Mouse (Mus musculus) NIH3T3 (cell line): Measurements from ENCODE around the gene Elk3.

ENCODE experiments used
- DNase-seq: peaks from one replicate; pipeline ENCODE4 v3.0.0-alpha.2; 2012; ENCODE audit warnings: low read depth

The Elk3 gene

DNA sequence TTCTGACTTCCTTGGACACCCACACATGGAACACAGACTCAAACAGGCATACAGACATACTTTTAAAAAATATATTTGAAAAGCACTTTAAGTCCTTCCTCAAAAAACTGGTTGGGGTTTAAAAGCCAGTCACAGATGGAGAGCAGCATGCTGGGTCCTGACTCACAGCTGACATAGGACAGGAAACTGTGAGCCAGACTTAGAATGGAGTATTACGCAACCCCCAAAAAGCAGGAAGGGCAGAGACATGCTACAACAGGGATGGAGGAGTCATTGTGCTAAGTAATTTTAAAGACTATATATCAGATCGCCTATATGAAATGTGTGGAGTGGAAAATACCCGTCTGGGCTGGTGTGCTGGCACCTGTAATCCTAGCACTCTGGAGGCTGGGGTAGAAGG lies 42.6 kb downstream of the Elk3 start:
- no peak for DNase-seq

DNA sequence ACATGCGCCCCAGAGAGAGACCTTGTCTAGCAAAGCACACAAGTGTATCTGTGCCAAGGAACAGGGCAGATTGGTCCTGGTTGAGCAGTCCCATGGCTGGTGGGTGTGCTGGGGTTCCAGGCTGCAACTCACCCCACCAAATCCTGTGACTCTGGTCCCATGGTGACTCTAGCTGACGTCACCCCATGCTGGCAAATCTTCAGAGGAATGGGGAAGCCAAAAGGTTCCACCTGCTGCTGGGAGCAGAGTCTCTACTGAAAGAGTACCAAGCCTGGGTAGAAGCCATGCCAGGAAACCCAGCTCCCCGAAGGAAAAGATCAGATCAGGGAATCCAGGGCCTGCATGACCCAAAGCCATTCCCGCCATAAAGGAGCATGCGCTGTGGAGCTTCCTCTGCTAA lies 43.4 kb downstream of the Elk3 start:
- DNase-seq: no peak

DNA sequence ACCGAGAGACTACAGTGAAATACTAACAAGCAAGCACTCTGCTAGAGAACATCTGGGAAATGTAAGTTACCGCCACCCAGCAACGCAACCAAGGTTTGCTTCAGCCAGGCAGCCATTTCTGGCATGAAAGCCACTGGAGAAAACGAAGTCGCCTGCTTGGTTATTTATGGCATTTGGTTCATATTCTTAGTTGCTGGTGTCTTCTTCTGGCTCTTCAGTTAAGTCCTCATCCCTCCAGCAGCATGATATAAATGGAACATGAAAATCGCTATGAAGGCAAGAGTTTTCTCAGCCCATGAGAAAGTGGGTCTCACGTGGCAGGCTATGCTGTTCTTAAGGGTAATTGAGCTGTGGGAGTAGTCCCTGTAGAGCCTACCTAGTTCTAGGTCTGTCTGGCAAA lies 44.4 kb downstream of the Elk3 start:
- no peak for DNase-seq

DNA sequence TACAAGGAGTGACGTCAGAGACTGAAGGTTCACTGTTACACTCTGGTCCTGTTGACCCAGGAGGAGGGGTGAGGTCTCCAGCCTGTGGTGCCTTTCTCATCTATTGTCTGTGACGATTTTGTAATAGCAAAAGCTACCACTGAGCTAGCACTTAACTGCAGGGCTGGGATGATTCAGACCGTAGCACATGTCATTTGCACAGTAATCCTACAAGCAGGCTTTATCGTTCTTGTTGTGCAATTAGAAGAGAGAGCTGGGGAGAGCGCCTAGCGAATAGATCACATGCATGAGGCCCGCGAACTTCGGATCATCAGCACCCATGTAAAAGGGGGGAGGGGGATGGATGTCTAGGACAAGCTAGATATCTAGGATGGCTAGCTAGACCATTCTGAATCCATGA lies 45.1 kb downstream of the Elk3 start:
- peak; percentile 17 for DNase-seq

DNA sequence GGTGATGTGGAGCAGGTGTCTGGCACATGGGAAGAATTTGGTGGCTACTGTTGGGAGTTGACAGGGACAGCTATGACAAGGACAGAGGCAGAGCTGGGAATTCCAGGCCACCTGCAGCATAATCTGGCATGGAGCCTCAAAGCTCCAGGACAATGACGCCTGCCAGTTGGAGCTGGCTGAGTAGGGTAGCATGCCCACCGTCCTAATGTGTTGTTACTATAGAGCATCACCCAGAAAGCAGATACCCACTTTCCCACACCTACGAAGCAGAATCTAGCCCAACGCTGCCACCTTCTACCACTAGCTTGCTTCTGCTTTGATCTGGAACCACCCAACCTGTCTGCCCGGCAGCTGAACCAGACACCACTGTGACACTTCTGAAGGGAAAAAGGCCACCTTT lies 46.9 kb downstream of the Elk3 start:
- no peak for DNase-seq

DNA sequence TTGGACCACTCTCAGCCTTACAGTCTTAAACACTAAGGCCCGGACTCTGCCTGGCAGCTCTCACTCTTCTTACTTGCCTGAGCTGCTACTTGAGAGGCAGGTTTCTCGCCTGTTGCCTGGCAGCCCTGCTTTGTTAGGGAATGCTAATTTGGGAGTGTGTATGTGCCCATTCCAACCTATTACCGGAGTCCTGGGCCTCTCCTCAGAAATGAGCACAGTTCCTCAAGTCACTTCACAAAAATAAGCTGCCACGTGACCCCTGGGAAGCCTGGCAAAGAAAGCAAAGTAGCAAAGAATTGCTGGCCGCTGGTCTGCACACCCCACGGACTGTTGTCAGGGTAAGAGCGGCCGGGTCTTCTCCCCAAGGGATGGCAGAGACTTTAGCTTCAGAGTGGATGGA lies 47.5 kb downstream of the Elk3 start:
- DNase-seq: no peak

DNA sequence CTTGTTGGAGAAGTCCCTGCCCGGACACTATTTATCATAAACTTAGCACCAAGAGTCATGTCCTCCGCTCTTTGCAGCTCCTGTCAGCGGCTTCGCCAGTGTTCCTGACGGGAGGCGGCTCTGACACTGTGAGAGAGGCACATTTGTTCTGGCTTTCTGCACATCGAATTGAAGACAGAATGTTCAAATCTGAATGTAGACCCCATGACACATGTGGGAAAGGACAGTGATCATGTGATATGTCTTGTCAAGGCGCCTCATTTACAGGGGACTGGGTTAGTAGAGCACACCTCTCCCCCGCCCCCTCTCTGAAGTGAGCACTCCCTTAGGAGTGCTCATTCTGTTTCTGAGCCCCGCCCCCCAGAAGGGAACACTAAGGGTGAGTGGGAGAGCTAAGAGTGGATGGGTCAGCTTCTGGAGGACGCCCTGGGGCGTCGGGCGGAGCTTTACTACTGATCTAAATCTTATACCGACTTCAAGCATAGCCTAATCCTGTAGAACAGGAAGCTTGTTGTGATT lies 48.9 kb downstream of the Elk3 start:
- no peak for DNase-seq

DNA sequence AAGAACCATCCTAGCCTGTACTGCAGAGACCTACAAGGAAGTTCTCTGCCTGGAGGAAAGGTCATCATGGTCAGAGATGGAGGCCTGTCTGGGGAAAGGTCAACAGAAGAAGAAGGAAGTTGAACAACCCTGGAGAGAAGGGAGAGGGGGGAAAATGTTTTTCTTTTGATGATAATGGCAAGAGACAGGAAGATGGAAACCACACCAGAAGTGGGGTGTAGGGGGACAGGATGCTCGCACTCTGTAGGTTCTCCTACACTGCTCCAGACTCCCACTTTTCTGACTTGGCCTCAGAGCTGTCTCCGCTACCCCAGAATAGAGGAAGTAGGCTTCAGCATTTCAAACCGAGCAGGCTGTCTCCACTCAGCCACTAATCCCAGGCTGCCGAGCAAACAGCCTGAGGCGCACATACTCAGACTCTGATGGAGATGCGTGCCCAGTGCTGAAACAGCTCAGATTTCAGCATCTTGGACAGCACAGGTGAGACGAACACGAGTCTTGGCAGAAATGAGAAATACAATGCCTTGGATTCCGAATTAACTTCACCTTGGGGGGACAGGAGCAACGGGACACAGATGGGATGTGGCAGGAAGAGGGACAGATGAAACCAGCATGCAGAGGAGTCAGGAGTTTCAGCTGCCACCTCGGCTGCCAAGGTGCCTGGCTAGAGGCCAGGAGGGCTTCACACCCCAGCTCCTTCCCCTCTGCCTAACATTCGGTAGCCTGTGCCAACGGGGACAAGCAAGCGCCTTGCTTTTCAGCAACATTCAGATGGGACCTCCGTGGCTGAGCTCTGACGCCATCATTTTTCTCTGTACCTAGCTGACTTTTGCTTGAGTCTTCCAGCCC lies 49.6 kb downstream of the Elk3 start:
- DNase-seq: peak; percentile 27

DNA sequence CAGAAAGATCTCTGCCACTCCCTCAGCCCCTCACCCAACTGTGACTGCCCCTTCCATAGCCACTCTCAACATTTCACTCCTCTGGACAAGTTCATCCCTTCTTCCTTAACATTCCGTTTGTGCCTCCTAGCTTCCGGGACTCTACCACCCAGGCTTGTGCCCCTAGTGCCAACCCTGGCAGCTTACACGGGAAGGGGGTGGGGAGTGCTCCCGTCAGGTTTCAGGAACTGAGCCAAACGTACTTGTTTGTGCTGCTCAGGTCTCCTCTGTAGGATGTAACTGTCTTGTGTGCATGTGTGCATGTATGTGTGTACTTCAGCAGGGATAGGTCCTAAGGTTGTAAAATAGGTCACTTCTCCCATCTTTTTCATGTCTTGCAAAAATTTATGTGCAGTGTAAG lies 51.1 kb downstream of the Elk3 start:
- DNase-seq: no peak

DNA sequence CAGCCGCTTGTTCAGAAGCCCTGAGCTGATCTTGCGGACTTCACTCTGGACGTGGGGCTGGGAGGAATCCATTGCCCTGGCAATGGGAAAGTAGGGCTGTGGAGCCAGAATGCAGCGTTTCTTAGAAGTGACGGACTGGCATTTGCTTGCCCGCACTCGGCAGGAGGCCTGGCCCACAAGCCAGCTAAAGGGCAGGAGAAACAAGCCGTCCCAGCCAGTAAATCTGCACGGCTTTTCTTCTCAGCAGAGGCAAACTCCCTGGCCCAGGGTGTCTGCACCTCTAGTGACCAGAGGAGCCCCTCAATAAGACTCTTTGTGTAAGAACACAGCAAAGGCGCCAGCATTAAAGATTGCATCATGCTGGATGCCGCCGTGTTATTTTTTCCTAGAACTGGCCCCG lies 55.6 kb downstream of the Elk3 start:
- DNase-seq: no peak

DNA sequence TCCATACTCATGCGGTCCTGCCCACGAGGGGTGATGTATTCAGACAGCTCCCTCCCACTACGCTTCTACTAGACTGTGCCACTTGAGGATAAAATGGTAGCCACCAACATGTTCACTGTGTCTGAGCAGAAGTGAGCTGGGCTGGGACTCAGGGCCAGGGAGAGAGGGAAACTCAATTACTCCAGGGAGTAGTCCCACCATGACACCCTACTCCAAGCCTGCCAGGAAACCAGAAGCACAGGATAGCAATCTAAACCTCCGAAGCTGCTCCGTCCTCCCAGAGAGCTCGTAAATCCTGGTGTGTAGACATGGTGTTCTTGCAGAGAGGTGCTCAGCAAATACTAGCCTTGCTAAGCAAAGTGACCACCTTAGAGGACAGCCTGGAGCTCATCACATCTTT lies 57.8 kb downstream of the Elk3 start:
- DNase-seq: no peak

DNA sequence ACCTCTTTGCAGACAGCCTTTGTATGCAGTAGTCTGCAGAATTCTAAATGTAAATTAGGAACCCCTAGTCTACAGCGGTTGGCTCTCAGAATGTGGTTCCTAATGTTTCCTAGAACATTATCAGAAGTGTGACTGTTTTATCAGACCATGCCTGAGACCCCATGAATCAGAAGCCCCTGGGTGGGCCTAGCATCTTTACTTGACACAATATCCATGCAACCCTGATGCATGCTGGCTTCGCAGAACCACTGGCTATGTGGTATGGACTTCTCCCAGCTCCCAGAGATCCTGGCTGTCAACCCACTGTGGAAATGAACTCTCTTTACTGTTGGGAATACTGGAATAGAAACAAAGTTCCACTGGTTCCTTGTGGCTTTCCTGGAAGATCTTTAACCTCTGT lies 58.3 kb downstream of the Elk3 start:
- DNase-seq: no peak

DNA sequence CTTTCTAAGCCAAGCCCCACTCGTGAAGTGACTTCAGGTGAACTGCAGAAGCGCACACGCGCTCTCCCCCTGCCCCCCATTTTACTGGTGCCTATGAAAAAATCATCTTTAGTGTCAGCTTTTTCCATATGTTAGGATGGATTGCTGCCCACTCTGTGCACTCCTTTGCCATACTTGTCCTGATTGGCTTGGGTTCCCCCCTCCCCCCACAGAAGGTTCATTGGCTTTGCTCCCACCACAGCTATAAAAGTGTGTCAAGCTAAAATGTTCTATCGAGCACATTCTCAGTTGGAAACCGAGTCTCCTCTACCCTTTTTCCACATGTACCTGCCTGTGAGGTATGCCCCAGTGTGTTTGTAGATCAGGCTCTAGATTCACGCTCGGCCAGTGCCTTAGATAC lies 59.5 kb downstream of the Elk3 start:
- no peak for DNase-seq

DNA sequence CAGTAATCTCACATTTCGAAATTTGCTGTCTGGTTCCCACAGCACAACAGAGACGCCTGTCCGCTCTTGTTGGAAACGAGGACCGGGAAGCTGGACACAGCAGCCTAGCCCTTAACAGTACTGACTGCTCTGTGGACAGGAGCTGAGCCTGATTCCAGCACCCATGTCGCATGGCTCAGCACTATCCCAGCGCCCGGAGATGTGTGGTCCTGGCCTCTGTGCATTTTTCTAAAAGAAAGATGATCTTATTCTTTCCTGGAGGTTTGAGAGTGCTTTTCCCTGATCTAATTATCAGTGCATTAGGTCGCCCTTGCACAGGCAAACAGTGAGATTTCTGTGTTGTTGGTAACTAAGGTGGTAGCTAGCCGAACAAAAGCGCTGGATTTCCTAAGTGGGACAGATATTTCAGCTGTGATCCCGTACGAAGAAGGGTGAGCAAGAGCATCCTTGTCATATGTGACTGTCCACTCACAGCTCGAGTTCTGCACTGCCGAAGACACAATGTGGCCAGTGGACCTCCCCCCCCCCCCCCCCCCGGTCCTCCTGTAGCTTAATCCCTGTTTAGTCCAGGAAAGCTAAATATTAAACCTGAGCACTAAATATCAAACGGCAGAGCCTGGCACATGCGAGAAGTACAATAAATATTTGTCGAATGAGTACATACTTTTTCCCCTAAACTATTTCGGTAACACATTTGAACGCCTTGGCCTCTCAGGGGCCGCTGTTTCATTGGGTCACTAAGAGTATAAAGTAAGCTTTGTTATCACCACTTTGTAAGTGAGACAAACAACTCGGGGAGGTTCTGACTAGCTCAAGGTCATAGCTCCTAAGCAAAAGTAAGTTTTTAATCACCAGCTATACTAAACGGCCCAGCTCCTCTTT lies 60.3 kb downstream of the Elk3 start:
- DNase-seq: no peak

DNA sequence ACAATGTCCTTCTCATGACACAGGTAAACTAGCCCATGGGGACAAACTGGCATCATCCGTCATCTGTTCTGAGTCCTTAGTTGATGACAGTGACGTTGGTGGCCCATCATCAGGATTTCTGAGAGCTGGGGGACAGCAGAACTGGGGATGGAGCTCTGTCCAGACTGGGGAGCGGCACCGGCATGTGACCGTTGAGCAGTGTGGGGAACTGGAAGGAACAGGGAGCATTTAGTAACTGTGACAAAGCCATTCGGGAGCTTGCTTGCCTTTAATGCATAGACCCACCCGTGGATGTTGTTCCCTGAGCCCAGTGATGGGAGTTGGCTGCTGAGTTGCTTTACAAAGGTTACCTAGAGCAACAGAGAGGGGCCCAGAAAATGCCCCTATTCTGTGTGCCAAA lies 61.0 kb downstream of the Elk3 start:
- DNase-seq: no peak

DNA sequence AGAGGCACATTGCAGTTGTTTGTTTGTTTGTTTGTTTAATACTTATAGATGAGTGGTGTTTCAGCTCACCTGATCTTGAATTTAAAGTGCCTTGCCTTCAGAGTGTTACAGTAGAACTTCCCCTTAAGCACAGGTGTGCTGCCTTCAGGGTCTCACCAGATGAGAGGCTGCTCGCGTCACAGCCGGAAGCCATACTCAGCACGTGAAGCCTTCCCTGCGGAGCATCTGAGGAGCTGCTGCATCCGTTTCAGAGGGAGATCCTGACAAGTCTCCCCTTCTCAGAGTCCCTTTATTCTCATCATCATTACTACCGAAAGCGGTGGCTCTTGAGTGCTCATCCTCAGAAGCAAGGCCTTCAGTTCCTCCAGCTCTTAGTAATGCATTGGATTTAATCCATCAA lies 62.5 kb downstream of the Elk3 start:
- no peak for DNase-seq

DNA sequence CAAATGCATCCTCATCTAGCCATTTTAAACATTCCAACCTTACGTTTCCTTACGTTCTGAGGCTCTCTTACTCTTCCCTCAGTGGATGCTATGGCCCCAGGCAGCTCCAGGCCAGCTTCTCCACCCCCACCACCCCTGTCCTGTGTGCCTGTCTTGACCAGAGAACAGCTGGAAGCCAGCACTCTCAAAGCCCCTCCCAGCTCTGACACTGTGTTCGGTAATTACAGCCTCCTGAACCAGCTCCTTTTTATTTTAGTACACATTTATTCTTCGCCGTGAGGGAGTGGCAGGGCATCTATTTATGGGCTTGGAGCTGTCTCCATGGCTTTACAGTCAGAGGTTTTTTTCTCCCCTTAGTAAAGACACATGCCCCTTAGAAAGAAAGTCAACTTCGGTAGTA lies 63.0 kb downstream of the Elk3 start:
- no peak for DNase-seq

DNA sequence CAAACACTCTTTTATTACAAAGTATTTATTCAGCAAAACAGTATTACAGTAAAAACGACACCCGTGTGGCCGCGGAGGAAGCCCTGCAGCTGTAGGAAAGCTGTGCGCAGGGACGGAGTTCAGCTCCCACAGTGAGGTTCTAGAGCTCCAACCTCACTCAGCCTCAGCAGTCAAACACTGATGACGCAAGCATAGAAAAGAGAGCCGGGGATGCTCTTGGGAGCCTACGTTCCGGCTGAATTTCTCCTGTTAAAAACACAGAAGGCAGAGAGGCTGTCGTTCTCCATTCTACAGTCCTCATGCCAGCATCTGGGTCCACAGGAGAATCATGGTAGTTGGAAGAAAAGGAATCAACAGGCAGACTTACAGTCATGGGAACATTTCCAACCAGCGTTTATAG lies 63.5 kb downstream of the Elk3 start:
- DNase-seq: no peak

DNA sequence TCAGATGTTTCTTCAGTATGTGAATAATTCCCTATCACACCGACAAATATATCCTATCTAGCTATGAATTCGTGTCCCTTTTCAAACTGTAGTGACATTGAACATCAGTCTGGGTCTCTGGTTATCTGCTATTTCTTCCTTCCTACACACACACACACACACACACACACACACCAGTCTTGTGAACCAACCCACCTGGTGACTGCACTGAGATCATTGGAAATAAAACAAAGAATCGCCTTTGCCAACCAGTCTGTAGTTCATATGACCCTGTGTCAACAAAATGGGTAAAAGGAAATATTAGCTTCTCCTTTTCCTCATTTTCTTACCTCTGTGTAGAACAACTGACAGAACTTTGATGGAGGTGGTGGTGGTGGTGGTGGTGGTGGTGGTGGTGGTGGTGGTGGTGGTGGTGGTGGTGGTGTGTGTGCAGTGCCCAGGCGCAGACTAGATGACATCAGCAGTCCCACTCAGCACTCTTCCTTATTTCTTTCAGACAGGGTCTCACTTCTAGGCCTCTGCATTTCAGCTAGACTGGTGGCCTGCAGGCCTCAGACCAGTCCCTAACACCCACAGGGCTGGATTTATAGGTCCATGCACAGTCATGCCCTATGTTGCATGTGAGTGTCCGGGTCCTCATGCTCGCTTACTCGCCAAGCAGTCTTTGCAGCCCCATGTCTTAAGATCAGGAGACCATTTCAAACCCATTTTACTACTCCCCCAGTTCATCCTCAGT lies 64.6 kb downstream of the Elk3 start:
- no peak for DNase-seq

DNA sequence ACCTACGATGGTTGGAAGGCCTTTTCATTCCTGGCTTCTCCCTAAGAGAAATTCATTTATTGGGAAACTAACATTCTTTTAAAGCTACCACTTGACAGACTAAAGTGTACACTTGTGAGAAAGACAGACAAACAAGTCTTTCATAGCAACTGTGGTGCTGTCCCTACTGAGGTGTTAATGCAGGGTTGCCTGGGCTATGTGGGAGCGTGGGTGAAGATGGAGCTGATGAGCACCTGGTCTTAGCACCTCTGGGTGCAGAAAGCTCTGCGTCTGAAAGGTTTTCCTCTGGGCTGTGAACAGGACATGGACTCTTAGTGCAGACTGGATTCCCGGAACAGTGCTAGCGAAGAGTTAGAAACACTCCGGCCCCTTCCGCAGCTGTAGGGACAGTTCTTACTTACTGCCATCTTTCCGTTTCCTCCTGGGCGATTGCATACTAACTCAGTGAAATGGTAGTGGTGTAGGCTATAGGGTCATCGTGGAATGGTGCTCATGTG lies 66.7 kb downstream of the Elk3 start:
- DNase-seq: no peak

DNA sequence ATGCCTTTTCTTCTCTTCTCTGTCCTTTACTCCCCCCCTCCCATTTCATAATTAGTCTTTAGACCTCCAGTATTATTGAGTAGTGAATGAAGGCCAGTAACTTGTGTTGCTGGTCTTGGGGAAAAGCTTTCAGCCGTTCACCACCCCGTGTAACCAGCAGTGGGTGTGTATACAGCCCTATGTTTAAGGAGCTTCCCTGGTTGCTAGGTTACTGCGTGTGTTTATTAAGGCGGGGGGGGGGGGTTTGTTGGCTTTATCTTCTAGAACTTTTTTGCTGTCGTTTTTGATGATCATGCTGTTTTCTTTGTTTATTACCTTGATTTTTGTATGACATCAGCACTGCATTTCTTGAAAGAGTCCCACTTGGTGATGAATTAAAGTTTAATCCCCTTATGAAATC lies 68.1 kb downstream of the Elk3 start:
- no peak for DNase-seq

DNA sequence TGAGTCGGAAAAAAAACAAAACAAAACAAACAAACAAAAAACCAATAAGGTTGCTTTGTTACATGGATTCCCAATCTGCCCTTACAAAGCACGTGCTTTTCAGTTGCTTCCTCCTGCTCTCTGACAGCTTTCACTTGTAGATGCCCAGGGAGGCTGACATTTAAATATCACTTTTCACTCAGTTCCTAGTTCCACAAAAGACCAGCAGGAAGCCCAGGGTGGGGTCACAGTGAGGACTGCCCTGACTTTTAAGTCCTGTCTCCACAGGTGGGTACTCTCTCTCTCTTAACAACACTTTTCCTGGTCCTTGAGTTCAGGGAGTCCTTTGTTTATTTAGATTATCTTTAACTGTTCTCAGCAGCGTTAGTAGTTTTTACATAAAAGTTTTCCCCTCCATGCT lies 68.7 kb downstream of the Elk3 start:
- DNase-seq: no peak
